Mouse (Mus musculus) gastrocnemius, postnatal 14 days (tissue): ENCODE results near the gene Emilin2. TPM values are rescaled to one million over a fixed set of nuclear protein-coding genes. Genes with fewer than 3 reads are reported as not detected.

Experiments used
- DNase-seq: peaks from one replicate; pipeline ENCODE4 v3.0.0; 2021; ENCODE audit warnings: mixed read lengths
- intact Hi-C: fragments of 180-260 bp; cut with DNase I; formaldehyde crosslinking; loops from one replicate; pipeline ENCODE4 v1.15.1; 2025; ENCODE audit warnings: low total_unique reads
- total RNA-seq, 2 experiments: library from RNA; stranded (reverse); gene quantifications; 2 replicates each; pipeline ENCODE4 v1.2.3; 2021

Gene Emilin2
- total RNA-seq, 2 experiments from 2014 or later: 17.1 to 24.8 TPM

DNA sequence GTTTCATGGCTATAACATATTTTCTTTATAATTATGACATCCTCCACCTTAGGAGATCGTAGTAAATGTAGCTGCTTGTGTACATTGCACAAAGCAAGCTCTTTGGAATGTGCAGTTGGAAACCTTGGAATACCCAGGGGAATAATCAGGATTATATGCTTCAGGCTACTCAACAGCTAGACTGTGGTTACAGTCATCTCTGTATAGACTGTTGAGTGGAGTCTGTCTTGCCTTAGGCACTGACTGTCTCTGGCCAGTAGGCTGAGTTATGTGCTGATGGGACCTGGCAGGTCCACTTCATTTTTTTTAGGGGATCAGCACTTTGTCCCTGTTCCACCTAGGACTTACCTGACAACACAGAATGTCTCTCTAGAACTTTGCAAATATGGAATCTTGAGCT is 98.1 kb downstream of the Emilin2 start:
- no peak for DNase-seq
- intact Hi-C loops: no loop called here

- intact Hi-C loops: no loop called here
- DNase-seq: no peak
Observed at GRCm38 (mm10) chr17:71211962-71212646, 99.7 kb downstream of the Emilin2 start.

DNA sequence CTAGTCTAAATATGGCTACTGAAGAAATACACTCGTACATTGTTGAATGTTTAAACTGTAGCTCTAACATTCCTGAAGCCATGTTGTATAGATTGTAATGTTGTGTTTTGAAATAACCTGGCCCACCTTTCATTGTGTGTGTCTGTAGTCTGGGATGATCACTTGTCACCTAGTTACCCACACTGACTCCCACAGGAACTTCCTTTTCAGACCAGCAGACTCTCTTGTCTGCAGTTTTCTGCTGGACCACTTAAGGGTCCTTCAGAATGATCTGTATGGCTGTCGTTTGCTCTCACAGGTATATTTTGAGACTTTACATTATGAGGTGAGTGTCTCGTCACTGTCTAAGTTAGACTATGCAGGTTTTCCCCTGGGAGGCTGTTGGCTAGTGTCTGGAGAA is 101.8 kb downstream of the Emilin2 start:
- intact Hi-C loops: no loop called here
- no peak for DNase-seq

DNA sequence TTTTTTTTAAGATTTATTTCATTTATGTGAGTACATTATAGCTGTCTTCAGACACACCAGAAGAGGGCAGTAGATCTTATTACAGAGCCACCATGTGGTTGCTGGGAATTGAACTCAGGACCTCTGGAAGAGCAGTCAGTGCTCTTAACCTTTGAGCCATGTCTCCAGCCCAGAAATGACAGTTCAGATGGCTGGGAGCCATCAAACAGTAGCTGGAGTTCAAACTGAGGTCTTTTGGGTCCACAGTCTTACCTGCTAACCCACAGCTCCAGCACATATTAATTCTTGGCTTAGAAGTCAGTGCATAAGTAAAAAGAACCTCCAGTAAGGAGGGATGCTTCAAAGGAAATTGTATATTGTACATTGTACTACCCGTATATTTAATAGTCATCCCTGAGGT is 102.9 kb downstream of the Emilin2 start:
- DNase-seq: no peak
- intact Hi-C loops: no loop called here

DNA sequence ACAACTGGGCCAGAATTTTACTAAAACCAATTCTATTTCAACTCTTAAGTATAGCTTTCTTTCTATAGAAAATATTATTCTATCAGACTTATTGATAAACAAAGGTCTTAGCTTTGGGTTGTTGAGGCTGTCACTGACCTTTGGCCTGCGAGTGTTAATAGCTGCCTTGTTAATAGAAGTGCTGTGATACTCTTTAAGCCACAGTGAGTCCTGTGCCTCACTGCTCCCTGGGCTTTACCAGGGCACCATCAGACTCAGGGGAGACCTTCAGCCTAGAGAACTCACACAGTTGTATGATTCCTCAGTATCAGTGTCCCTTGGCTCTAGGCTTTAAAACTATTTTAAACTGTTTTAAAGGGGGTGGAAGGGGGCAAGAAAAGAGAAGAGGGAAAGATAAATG is 103.4 kb downstream of the Emilin2 start:
- no peak for DNase-seq
- intact Hi-C loops: no loop called here

GRCm38 (mm10) chr17:71207268-71207667 is 104.5 kb downstream of the Emilin2 start:
- DNase-seq: no peak
- intact Hi-C loops: no loop called here

GRCm38 (mm10) chr17:71206136-71206893 is 105.5 kb downstream of the Emilin2 start:
- no peak for DNase-seq
- intact Hi-C loops: no loop called here

GRCm38 (mm10) chr17:71204809-71205091 is 107.0 kb downstream of the Emilin2 start:
- no peak for DNase-seq
- intact Hi-C loops: no loop called here

DNA sequence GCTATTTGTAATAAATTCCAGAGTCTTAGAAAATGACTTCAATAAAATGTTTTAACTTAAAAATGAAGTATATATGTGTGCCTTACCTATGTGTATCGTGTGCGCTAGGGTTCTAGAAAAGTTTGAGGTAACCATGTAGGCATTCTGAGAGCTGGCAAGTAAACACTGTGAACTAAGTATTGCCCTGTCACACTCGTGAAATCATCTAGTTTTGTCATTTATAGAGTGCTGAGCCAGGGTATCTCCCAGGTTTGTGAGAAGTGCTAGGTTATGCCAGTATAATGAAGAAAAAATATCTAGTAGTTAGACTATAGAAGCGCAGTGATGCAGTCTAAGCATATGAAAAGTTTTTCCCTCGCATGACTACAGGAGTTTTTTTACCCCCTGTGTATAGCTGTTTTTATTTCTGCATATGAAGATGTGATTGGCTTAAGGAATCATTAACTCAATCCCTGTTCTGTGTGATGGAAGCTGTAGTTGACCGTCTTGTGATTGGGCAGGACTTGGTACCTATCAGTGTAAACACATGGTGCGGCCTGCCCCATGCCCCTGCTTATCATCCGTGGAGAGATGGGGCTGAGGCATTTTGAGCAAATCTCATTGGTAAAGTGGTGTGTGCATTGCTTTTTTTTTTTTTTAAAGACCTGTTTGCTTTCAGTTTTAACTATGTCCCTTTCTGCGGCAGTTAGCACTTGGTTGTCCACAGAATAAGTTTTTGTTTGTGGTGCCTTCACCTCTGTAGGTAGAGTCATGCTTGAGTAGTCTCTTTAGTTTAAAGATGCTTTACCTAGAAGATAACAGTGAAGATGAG is 107.6 kb downstream of the Emilin2 start:
- DNase-seq: no peak
- intact Hi-C loops: no loop called here

Other genes with a start within 250 kb of the Emilin2 start
- gene Lpin2, start 129.4 kb downstream of the Emilin2 start, total RNA-seq: 1 to 10 TPM; 6.1 to 6.3 TPM
- under 1 TPM; 0.78 to 0.86 TPM for gene Gm4707, start 147.9 kb upstream of the Emilin2 start, total RNA-seq
- gene Smchd1, start 163.4 kb upstream of the Emilin2 start, total RNA-seq: 10 to 100 TPM; 13.8 to 14.0 TPM
- gene Ndc80, start 214.9 kb upstream of the Emilin2 start, total RNA-seq: 1 to 10 TPM; 2.2 to 2.3 TPM
- gene Spdya, start 240.1 kb upstream of the Emilin2 start, total RNA-seq: under 1 TPM; 0.22 to 0.25 TPM